Mouse (Mus musculus): ENCODE data around the gene Trim33.

GRCm38 (mm10) chr3:103288761-103289160, 9.7 kb downstream of the Trim33 start:
- TF ChIP-seq CTCF (IDR thresholded peaks at IDR 0.05) (no peak), EP300 (IDR thresholded peaks at IDR 0.05) (no peak)

Measured in lung, postnatal 0 days (tissue).